Mouse (Mus musculus) kidney, postnatal 0 days (tissue): Measurements from ENCODE around the gene Sec31a. TPM values are rescaled to one million over a fixed set of nuclear protein-coding genes. Genes with fewer than 3 reads are reported as not detected.

Experiments
- ATAC-seq: fragments of 200-750 bp; cut with Nextera tagmentation; replicated peaks from 2 replicates; pipeline ENCODE4 v1.8.0; 2017; ENCODE audit warnings: low read depth, moderate number of reproducible peaks, moderate TSS enrichment, moderate library complexity; ENCODE audit not compliant: low FRiP score
- DNase-seq: peaks from one replicate; pipeline ENCODE4 v3.0.0-alpha.2; 2016; ENCODE audit warnings: low spot score
- H3K27ac ChIP-seq: fragments of 300-500 bp; sonication (generic); 2 replicates; pipeline ENCODE4 v1.5.1; 2014; ENCODE audit warnings: mild to moderate bottlenecking
- H3K27me3 ChIP-seq: fragments of 300-500 bp; sonication (generic); 2 replicates; pipeline ENCODE4 v1.6.1; 2014; ENCODE audit warnings: low read length, mixed read lengths; ENCODE audit not compliant: insufficient read depth
- H3K36me3 ChIP-seq: fragments of 300-500 bp; sonication (generic); 2 replicates; pipeline ENCODE4 v1.6.1; 2014; ENCODE audit warnings: low read length, mixed read lengths; ENCODE audit not compliant: insufficient read depth
- H3K4me1 ChIP-seq: fragments of 300-500 bp; sonication (generic); replicated peaks from 2 replicates; pipeline ENCODE4 v1.6.1; 2014; ENCODE audit warnings: antibody characterized with exemption, low read length, mixed read lengths; ENCODE audit not compliant: insufficient read depth
- H3K4me2 ChIP-seq: fragments of 300-500 bp; sonication (generic); 2 replicates; pipeline ENCODE4 v1.6.1; 2014; ENCODE audit warnings: mild to moderate bottlenecking, low read length, moderate library complexity, mixed read lengths
- H3K4me3 ChIP-seq: fragments of 300-500 bp; sonication (generic); replicated peaks from 2 replicates; pipeline ENCODE4 v1.5.1; 2014; ENCODE audit warnings: low read depth, low read length
- H3K9ac ChIP-seq: fragments of 300-500 bp; sonication (generic); 2 replicates; pipeline ENCODE4 v1.6.1; 2014; ENCODE audit warnings: low read depth, low read length
- H3K9me3 ChIP-seq: fragments of 300-500 bp; sonication (generic); replicated peaks from 2 replicates; pipeline ENCODE4 v1.6.1; 2016; ENCODE audit warnings: low read length, inconsistent platforms, mixed read lengths
- CTCF ChIP-seq: IDR thresholded peaks from 2 replicates; pipeline ENCODE4 v1.5.1; 2016; ENCODE audit warnings: antibody characterized with exemption, low read depth, mild to moderate bottlenecking, moderate library complexity
- WGBS: fragments of 180-500 bp; shearing (Covaris S2); extraction: QIAGEN DNeasy Blood & Tissue Kit; methylation state at CpG from one replicate; pipeline ENCODE4 v1.1.7; 2014; 5-methylcytosine and 5-hydroxymethylcytosine counted together
- polyA plus RNA-seq: library from polyadenylated mRNA; unstranded; fragments of >200 nt; fragmentation: Nextera tagmentation; extraction: Ambion mirVana; gene quantifications from 2 replicates; pipeline ENCODE4 v1.2.1, GENCODE M21; 2015

The Sec31a gene
- polyA plus RNA-seq, 1 experiment from 2014 or later = 131 TPM

GRCm38 (mm10) chr5:100378211-100378610, 37.8 kb downstream of the Sec31a start:
- Histone ChIP-seq H3K9ac (no peak overlapping the region), H3K4me3 (no peak overlapping the region), H3K4me2 (no peak overlapping the region), H3K27ac (no peak overlapping the region), H3K9me3 (no peaks in the 10 kb centered on the region), H3K4me1 (no peaks in the 10 kb centered on the region), H3K27me3 (no peaks in the 10 kb centered on the region), H3K36me3 (peaks cover 72% of the 10 kb centered on the region)
- TF ChIP-seq CTCF = no peak
- ATAC-seq (no peak), DNase-seq (no peak)
- WGBS = 93% methylated on average over 5 of the region's 5 CpGs

- no peak overlapping the region for H3K4me2 ChIP-seq
- no peak overlapping the region for H3K4me3 ChIP-seq
- H3K4me1 ChIP-seq = no peaks in the 10 kb centered on the region
- peaks cover 71% of the 10 kb centered on the region for H3K36me3 ChIP-seq
- DNase-seq (no peak), ATAC-seq (no peak)
- no peaks in the 10 kb centered on the region for H3K9me3 ChIP-seq
- no peak overlapping the region for H3K27ac ChIP-seq
- 72% methylated on average over 2 of the region's 2 CpGs for WGBS
- no peak overlapping the region for H3K9ac ChIP-seq
- no peak for TF ChIP-seq CTCF
- H3K27me3 ChIP-seq = no peaks in the 10 kb centered on the region
Measured at GRCm38 (mm10) chr5:100377376-100377775, 38.7 kb downstream of the Sec31a start.

DNA sequence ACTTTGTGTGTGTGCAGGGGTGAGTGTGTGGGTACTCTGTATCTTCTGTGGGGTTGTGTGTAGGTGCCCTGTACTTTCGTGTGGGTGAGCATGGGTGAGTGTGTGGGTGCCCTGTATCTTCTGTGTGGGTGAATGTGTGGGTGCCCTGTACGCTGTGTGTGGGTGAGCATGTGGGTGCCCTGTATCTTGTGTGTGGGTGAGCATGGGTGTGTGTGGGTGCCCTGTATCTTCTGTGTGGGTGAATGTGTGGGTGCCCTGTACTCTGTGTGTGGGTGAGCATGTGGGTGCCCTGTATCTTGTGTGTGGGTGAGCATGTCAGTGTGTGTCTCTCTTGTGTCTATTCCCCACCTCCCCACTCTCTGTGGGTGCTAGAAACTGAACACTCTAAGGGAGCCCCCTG, 41.3 kb downstream of the Sec31a start:
- Histone ChIP-seq H3K9me3 (no peaks in the 10 kb centered on the region), H3K4me3 (no peak overlapping the region), H3K9ac (no peak overlapping the region), H3K27ac (no peak overlapping the region), H3K4me1 (no peaks in the 10 kb centered on the region), H3K4me2 (no peak overlapping the region), H3K36me3 (peaks cover 53% of the 10 kb centered on the region), H3K27me3 (no peaks in the 10 kb centered on the region)
- ATAC-seq (peak; percentile 45; the same call in 1 of the 2 replicates), DNase-seq (no peak)
- TF ChIP-seq CTCF = no peak
- 100% methylated on average over 2 of the region's 2 CpGs for WGBS

DNA sequence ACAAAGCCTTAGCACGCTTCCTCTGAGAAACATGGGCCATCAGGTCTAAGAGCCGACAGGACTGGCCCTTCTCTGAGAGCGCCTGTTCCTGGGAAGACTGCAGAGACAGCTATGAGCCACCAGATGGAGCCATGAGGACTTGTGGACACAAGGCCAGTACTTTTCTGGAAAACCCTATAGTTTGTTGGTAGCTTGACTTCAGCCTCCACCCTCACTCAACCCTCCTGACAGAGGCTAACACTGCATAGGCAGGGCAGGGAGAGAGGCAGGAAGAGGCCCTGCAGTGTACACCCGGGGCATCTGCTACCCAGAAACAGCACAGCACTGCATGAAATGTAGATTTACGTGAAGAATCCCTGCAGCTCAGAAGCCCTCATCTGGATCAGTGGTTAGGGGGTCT, 42.1 kb downstream of the Sec31a start:
- DNase-seq (peak; percentile 87), ATAC-seq (peak; percentile 55; the same call in 1 of the 2 replicates)
- TF ChIP-seq CTCF = peak; percentile 78
- Histone ChIP-seq H3K27ac (no peak overlapping the region), H3K4me2 (no peak overlapping the region), H3K4me1 (no peaks in the 10 kb centered on the region), H3K36me3 (peaks cover 51% of the 10 kb centered on the region), H3K4me3 (no peak overlapping the region), H3K9me3 (no peaks in the 10 kb centered on the region), H3K27me3 (no peaks in the 10 kb centered on the region), H3K9ac (no peak overlapping the region)
- 54% methylated on average over 5 of the region's 5 CpGs for WGBS

- Histone ChIP-seq H3K4me1 (no peaks in the 10 kb centered on the region), H3K4me3 (no peak overlapping the region), H3K9ac (no peak overlapping the region), H3K27me3 (no peaks in the 10 kb centered on the region), H3K4me2 (no peak overlapping the region), H3K36me3 (peaks cover 56% of the 10 kb centered on the region), H3K27ac (no peak overlapping the region), H3K9me3 (no peaks in the 10 kb centered on the region)
- ATAC-seq (no peak), DNase-seq (no peak)
- WGBS = 46% methylated on average over 1 of the region's 1 CpGs
- peak; percentile 63 for TF ChIP-seq CTCF
Measured at GRCm38 (mm10) chr5:100370919-100371318, 45.1 kb downstream of the Sec31a start.

DNA sequence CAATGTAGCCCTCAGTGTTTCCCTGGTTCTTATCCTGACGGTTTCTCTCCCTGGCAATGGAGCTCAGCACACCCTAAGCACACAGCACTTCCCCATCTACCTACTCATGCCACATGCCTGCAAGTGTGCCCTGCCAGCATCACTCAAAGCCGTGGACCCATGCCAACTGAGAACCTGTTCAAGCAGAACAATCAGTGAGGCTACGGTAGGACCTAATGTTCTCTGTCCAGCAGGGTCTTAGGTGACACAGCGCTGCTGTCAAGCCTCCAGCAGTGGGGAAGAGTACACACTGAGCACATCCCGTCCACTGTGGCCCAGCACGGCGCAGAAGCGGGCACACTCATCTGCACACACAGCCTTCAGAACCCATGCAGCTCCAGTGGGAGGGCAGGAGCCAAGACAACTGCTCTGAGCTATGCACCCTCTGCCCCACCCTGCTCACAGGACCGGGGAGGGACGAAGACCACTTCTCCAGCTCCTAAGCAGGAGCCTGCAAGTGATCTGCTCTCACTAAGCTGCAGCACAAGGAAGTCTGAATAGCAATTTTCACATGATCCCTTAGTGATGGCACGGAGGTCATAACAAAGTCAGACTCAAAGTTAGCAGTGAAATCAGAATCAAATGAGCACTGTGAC, 46.1 kb downstream of the Sec31a start:
- TF ChIP-seq CTCF = no peak
- peaks cover 58% of the 10 kb centered on the region for H3K36me3 ChIP-seq
- DNase-seq = no peak

GRCm38 (mm10) chr5:100369093-100369492, 46.9 kb downstream of the Sec31a start:
- ATAC-seq = no peak
- H3K36me3 ChIP-seq = peaks cover 58% of the 10 kb centered on the region
- H3K9ac ChIP-seq = no peak overlapping the region
- WGBS = 88% methylated on average over 6 of the region's 6 CpGs
- H3K27me3 ChIP-seq = no peaks in the 10 kb centered on the region
- no peaks in the 10 kb centered on the region for H3K4me1 ChIP-seq
- no peak for DNase-seq
- H3K4me3 ChIP-seq = no peak overlapping the region
- TF ChIP-seq CTCF = no peak
- no peak overlapping the region for H3K27ac ChIP-seq
- no peak overlapping the region for H3K4me2 ChIP-seq
- no peaks in the 10 kb centered on the region for H3K9me3 ChIP-seq

More for the DNA sequence above, 46.1 kb downstream of the Sec31a start:
- Histone ChIP-seq H3K27ac (no peak overlapping the region), H3K4me3 (no peak overlapping the region), H3K4me1 (no peaks in the 10 kb centered on the region), H3K9me3 (no peaks in the 10 kb centered on the region), H3K9ac (no peak overlapping the region), H3K27me3 (no peaks in the 10 kb centered on the region), H3K4me2 (no peak overlapping the region)
- no peak; the same call in 1 of the 2 replicates for ATAC-seq
- 81% methylated on average over 11 of the region's 11 CpGs for WGBS
